Mouse (Mus musculus) intestine, embryonic 14.5 days (tissue): ENCODE results near the gene Mphosph9. TPM values are rescaled to one million over a fixed set of nuclear protein-coding genes. Genes with fewer than 3 reads are reported as not detected.

Source experiments
- ATAC-seq: fragments of 200-750 bp; cut with Nextera tagmentation; replicated peaks from 2 replicates; pipeline ENCODE4 v1.8.0; 2017; ENCODE audit warnings: low read depth, moderate number of reproducible peaks, moderate TSS enrichment, moderate library complexity; ENCODE audit not compliant: low FRiP score, low TSS enrichment
- DNase-seq: peaks from one replicate; pipeline ENCODE4 v3.0.0-alpha.2; 2018; ENCODE audit warnings: low spot score
- H3K27ac ChIP-seq: fragments of 300-500 bp; sonication (generic); 2 replicates; pipeline ENCODE4 v1.5.1; 2014; ENCODE audit warnings: low read depth, mild to moderate bottlenecking, control low read depth
- H3K27me3 ChIP-seq: fragments of 300-500 bp; sonication (generic); replicated peaks from 2 replicates; pipeline ENCODE4 v1.6.1; 2014; ENCODE audit warnings: low read length, control low read depth; ENCODE audit not compliant: control insufficient read depth, insufficient read depth
- H3K36me3 ChIP-seq: fragments of 300-500 bp; sonication (generic); 2 replicates; pipeline ENCODE4 v1.6.1; 2014; ENCODE audit warnings: low read length, control low read depth; ENCODE audit not compliant: control insufficient read depth, insufficient read depth
- H3K4me1 ChIP-seq: fragments of 300-500 bp; sonication (generic); replicated peaks from 2 replicates; pipeline ENCODE4 v1.6.1; 2014; ENCODE audit warnings: low read length, control low read depth, mixed read lengths; ENCODE audit not compliant: control insufficient read depth, insufficient read depth
- H3K4me2 ChIP-seq: fragments of 300-500 bp; sonication (generic); 2 replicates; pipeline ENCODE4 v1.6.1; 2014; ENCODE audit warnings: low read length
- H3K4me3 ChIP-seq: fragments of 300-500 bp; sonication (generic); 2 replicates; pipeline ENCODE4 v1.5.1; 2014; ENCODE audit warnings: low read depth, low read length, control low read depth, mixed read lengths
- H3K9ac ChIP-seq: fragments of 300-500 bp; sonication (generic); 2 replicates; pipeline ENCODE4 v1.6.1; 2014; ENCODE audit warnings: mild to moderate bottlenecking, low read length
- H3K9me3 ChIP-seq: fragments of 300-500 bp; sonication (generic); 2 replicates; pipeline ENCODE4 v1.6.1; 2016; ENCODE audit warnings: low read length, control low read depth; ENCODE audit not compliant: control insufficient read depth
- WGBS: fragments of 180-500 bp; shearing (Covaris S2); extraction: QIAGEN DNeasy Blood & Tissue Kit; methylation state at CpG from one replicate; pipeline ENCODE4 v1.1.7; 2014; 5-methylcytosine and 5-hydroxymethylcytosine counted together
- polyA plus RNA-seq: library from polyadenylated mRNA; unstranded; fragments of >200 nt; fragmentation: Nextera tagmentation; extraction: Ambion mirVana; gene quantifications from 2 replicates; pipeline ENCODE4 v1.2.1, GENCODE M21; 2014

The Mphosph9 gene
- polyA plus RNA-seq, 1 experiment from 2014 or later: 13.6 TPM

DNA sequence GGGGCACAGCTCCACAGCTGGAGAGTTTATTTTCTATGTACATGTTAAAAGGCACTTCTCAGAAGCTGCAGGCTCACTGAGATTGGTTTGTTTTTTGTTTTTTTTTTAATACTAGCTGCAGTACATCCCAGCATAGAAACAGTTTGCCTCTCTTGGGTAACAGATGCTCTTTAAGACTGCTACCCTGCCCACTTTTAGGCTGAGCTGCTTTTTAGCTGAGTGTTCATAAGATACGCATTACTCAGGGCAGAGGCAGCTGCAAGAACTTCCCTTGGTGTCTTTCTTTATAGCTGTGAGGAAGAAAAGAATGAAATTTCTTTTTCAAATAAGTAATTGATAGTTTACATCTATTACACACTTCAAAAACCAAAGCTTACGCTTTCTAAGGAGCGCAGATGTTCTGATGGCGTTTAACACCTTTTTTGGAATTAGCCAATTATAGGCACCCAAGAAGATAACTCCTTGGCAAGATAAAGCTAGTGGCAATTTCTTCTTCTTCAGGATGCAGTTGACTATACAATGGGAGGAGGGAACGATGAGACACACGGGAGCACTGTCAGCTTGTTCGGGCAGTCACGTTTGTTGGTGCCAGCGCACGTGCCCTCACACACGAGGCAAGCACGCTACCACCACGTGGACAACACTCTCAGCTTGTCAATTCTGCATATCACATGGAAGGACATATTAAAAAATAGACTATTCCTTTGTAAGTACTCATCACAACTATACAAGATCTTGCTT lies 75.0 kb downstream of the Mphosph9 start:
- H3K27ac ChIP-seq: no peak overlapping the region
- peaks cover 31% of the 10 kb centered on the region for H3K36me3 ChIP-seq
- H3K4me3 ChIP-seq: no peak overlapping the region
- 92% methylated on average over 13 of the region's 13 CpGs for WGBS
- ATAC-seq (no peak), DNase-seq (no peak)
- no peak overlapping the region for H3K9ac ChIP-seq
- no peak overlapping the region for H3K4me2 ChIP-seq
- H3K9me3 ChIP-seq: no peaks in the 10 kb centered on the region
- H3K27me3 ChIP-seq: no peaks in the 10 kb centered on the region
- H3K4me1 ChIP-seq: peaks cover 13% of the 10 kb centered on the region

DNA sequence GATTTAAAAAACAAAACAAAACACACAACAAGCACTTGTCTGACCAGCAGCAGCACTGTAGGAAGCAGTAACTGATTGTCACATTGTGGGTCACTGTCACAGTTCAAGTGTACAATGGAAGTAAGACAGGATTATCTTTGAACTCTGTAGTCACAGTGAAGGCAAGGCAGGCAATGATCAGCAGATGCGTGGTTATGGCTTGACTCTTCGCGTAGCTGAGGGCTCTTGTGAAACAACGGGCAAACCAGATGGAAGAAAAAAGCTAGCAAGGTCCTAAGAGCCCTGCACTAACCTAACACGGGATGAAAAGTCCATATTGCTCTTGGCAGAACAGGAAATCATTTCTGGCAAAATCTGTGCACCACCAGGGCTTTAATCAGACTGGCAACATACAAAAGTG lies 76.7 kb downstream of the Mphosph9 start:
- 88% methylated on average over 5 of the region's 5 CpGs for WGBS
- Histone ChIP-seq H3K36me3 (peaks cover 17% of the 10 kb centered on the region), H3K4me2 (no peak overlapping the region), H3K27ac (no peak overlapping the region), H3K9me3 (no peaks in the 10 kb centered on the region), H3K9ac (no peak overlapping the region), H3K27me3 (no peaks in the 10 kb centered on the region), H3K4me3 (no peak overlapping the region), H3K4me1 (peaks cover 22% of the 10 kb centered on the region)
- DNase-seq (no peak), ATAC-seq (no peak)

DNA sequence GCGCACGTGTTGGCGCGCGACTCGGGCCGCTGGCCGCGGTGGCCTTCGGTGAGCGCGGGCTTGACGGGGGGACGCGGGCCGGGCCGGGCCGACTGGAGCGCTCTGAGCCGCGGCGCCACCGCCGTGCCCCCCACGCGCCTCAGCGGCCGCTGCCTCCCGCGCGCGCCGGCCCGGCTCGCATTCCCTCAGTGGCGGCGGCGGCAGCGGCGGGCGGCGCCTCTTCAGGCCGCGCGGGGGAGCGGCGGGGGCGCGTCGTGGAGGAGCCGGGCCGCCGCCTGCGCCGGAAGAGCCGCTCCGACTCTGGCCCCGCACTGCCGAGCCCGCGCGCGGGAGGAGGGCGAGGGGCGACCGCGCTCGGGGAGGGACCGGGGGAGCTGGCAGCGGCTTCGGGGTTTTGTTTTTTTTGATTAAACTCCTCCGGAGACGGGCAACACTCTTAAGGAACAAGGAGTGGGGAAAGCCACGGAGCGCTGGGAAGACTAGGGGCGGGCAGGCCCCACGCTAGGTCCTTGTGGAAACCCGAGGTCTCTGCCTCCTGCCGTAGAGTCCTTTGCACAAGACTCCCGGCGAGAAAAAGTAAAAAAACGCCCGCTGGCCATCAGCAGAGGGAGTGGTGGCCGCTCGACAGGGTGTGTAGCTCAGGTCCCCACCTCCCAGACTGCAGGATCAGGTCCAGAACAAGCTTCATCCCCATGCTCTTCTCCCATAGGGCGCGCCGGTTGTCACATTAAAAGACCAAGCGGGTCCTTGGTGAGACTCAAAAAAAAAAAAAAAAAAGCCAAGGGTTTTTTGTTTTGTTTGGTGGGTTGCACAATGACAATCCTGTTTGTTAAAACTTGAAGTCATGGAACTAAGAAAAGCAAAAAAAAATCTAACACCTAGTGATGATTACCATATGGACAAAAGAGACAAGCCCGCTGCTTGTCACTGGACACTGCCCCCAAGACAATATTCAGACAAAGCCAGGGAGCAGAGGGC lies 77.9 kb downstream of the Mphosph9 start, which contains the start of gene Pitpnm2:
Pitpnm2 (minus strand) TSS at position 147 of the 978 bp plus-strand sequence.
- peak; percentile 83 for DNase-seq
- no peaks in the 10 kb centered on the region for H3K9me3 ChIP-seq
- peak within 1 kb of the TSS; percentile 62 for H3K4me3 ChIP-seq
- peak within 1 kb of the TSS; percentile 81 for H3K4me2 ChIP-seq
- peak; percentile 82 for ATAC-seq
- H3K27me3 ChIP-seq: no peaks in the 10 kb centered on the region
- peak within 1 kb of the TSS; percentile 76 for H3K9ac ChIP-seq
- 2% methylated on average over 60 of the region's 90 CpGs for WGBS
- peaks cover 22% of the 10 kb centered on the region for H3K4me1 ChIP-seq
- H3K27ac ChIP-seq: peak within 1 kb of the TSS; percentile 57
- H3K36me3 ChIP-seq: peaks cover 15% of the 10 kb centered on the region; the same call in 1 of the 2 replicates

DNA sequence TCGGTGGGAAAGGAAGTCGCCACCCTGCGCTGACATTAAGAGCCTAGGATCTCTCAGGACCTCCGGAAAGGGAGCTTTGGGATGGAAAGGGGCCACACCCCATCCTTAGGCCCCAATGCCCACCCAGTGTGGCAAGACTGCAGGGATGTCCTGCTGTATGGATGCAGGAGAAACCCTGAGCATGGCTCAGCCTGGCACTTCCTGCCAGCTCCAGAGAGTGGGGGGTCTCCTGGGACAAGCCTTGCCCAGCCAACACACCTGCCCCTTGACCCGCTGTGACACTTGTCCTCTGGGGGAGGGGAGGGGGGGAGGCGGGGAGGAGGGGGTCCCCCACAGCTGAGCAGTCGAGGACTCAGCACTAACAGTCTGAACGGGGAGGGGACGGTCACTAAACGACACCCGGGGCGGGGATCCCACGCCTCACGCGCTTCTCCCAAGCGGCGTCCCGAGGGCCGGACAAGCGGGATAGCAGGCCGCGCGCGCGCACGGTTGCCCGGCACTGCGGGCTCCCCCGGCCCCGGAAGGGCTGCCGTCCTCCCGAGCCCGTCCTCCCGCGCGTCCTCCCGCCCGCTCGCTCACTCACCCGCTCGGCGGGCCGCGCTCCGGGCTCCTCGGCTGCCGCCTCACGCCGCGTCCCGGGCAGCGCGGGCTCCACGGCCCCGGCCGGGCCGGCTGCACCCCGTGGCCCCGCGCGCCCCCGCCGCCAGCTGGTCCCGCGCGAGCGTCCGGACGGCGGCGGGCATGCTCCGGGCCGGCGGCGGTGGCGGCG lies 78.7 kb downstream of the Mphosph9 start:
- H3K9me3 ChIP-seq: no peaks in the 10 kb centered on the region
- peak overlapping the region; percentile 76 for H3K9ac ChIP-seq
- WGBS: 2% methylated on average over 71 of the region's 77 CpGs
- peak overlapping the region; percentile 62 for H3K4me3 ChIP-seq
- H3K27me3 ChIP-seq: no peaks in the 10 kb centered on the region
- ATAC-seq: peak; percentile 60
- peaks cover 22% of the 10 kb centered on the region for H3K4me1 ChIP-seq
- no peak for DNase-seq
- H3K36me3 ChIP-seq: peaks cover 18% of the 10 kb centered on the region; the same call in 1 of the 2 replicates
- peak overlapping the region; percentile 57 for H3K27ac ChIP-seq
- peak overlapping the region; percentile 81 for H3K4me2 ChIP-seq

DNA sequence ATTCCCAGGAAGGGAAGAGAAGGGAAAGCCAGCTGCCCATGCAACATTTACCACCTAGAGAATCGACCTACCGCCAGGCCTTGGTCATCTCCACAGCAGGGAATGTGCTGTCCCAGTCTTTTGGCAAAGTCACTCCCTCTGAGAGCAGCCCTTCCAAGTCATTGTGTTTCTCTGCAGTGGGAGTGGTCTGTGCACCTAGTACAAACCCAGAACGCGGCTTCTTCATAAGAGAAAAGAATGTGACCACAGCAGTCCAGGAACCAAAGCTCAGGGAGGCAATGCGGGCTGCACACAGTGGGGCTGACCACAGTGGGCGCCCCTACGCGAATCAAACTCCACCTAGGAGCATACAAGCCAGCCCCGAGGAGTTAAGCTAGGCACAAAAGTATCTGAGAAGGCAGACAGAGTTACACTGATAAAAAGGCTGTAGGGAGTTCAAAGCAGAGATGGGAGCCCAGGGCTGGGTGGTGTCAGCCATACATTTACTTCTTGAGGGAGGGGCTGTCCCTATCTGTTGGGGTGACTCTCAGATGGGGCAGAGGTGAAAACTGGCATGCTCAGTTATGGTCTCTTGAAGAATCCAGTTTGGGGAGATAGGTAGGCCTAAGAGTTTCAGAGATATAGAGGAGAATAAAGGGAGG lies 79.7 kb downstream of the Mphosph9 start:
- H3K27me3 ChIP-seq: no peaks in the 10 kb centered on the region
- H3K4me2 ChIP-seq: peak overlapping the region; percentile 81
- H3K4me3 ChIP-seq: peak overlapping the region; percentile 62; the same call in 1 of the 2 replicates
- H3K9ac ChIP-seq: no peak overlapping the region
- H3K9me3 ChIP-seq: no peaks in the 10 kb centered on the region
- 54% methylated on average over 9 of the region's 9 CpGs for WGBS
- no peak overlapping the region for H3K27ac ChIP-seq
- H3K4me1 ChIP-seq: peaks cover 22% of the 10 kb centered on the region
- no peak for DNase-seq
- H3K36me3 ChIP-seq: peaks cover 13% of the 10 kb centered on the region; the same call in 1 of the 2 replicates
- ATAC-seq: no peak; the same call in 1 of the 2 replicates

DNA sequence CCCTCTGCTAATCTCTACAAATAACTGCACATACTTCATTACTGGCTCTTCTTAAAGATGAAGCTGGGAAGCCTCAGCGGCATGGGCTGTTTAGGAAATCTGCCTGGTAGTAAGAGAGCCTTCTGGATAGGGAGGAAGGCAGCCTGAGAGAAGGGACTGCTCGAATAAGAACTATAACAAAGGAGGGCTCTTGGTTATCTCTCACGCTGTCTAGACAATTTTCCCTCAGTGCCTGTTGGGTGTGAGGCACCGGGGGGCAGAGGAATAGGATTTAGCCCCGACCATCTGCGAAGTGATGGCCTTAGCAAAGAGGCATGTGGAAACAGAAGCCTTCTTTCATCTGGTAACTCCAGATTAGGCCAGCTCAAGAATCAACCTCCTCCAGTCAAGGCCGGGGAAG lies 80.5 kb downstream of the Mphosph9 start:
- Histone ChIP-seq H3K27me3 (no peaks in the 10 kb centered on the region), H3K9ac (no peak overlapping the region), H3K27ac (0 out of 2 replicates have a peak overlapping the region, but pooled peaks have one; percentile 16), H3K4me1 (peaks cover 22% of the 10 kb centered on the region), H3K9me3 (no peaks in the 10 kb centered on the region), H3K36me3 (peaks cover 13% of the 10 kb centered on the region; the same call in 1 of the 2 replicates), H3K4me2 (peak overlapping the region; percentile 81), H3K4me3 (no peak overlapping the region)
- 38% methylated on average over 7 of the region's 7 CpGs for WGBS
- ATAC-seq: no peak
- no peak for DNase-seq

DNA sequence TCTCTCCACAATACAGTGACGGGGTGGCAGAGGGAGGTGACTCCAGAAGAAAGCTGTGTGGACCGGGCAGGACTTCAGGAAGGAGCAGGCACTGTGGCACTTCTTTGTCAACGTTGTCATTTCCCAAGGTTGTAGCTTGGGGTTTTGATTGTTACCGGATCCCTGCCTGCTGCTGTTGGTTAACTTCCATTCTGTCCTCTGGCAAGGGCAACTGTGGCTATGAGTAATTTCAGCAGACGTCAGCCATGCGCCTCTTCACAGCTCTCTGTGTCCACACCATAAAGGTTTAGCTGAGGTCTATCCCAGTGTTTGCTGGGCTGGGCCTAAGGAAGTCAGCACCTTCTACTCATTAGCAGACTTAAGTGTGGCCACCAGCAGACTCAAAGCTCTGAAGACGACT lies 82.9 kb downstream of the Mphosph9 start:
- peaks cover 13% of the 10 kb centered on the region; the same call in 1 of the 2 replicates for H3K36me3 ChIP-seq
- DNase-seq: no peak
- H3K9me3 ChIP-seq: no peaks in the 10 kb centered on the region
- H3K4me3 ChIP-seq: no peak overlapping the region
- H3K4me2 ChIP-seq: no peak overlapping the region
- 91% methylated on average over 7 of the region's 7 CpGs for WGBS
- H3K9ac ChIP-seq: no peak overlapping the region
- H3K4me1 ChIP-seq: peaks cover 29% of the 10 kb centered on the region
- ATAC-seq: no peak
- H3K27me3 ChIP-seq: no peaks in the 10 kb centered on the region
- H3K27ac ChIP-seq: no peak overlapping the region
